Mouse (Mus musculus) mature B cell (primary cell): ENCODE data around the gene Vmn1r111.
"Not testable (repeated sequence)": the region's sequence is repeated elsewhere in the genome, so short reads cannot be mapped to it uniquely, and the experiment has no call there.

Source experiments
- in situ Hi-C: fragments of 300-500 bp; cut with MboI; formaldehyde crosslinking; loops from 2 replicates; pipeline ENCODE4 v1.14.3; 2019

Gene Vmn1r111

DNA sequence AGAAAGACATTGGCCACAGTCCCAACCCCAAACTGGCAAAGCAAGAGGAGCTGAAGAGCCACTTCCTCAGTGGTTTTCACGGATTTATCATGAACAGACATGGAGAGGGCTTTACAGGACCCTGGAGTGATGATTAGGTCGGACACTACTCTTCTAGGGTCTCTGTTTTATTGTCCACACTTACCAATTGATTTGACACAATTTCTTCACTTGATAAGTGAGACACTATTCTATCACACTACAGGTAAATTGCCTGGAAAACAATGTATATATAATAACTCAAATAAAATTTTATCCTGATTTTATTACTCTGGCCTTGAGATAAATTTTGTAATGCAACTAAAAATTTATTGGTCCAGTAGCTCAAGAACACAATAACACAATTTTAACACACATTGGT is at the start of gene Vmn1r111:
Gene Vmn1r111, minus strand, starts transcription at position 101 of the 400 bp plus-strand sequence.
- in situ Hi-C loops: not testable (repeated sequence)

DNA sequence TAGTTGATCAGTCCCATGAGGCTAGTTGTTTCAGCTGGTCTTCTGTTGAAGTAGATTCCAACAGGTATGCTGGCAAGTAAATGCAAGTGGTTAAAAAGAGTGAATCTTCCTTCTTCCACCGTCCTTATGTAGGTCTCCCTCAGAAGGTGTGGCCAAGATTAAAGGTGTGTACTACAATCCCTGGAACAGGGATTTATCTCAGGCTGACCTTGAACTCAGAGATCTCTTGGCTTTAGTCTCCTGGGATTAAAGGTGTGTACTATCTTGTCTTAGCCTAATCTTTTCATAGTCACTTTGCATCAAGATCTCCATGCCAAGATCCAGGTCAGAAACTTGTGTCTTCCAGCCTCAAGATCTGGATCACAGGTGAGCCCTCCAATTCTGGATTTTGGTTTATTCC is 27.5 kb upstream of the Vmn1r111 start, which contains the start of gene Gm10668:
Gene Gm10668, minus strand, starts transcription at position 101 of the 400 bp plus-strand sequence.
- in situ Hi-C loops: not testable (repeated sequence)

DNA sequence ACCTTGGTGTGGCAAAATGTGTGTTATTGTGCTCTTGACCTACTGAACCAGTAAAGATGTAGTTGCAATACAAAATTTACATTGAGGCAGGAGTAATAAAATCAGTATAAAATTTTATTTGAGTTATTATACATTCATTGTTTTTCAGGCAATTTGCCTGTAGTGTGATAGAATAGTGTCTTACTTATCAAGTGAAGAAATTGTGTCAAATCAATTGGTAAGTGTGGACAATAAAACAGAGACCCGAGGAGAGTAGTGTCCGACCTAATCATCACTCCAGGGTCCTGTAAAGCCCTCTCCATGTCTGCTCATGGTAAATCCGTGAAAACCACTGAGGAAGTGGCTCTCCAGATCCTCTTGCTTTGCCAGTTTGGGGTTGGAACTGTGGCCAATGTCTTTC is 34.4 kb downstream of the Vmn1r111 start, which contains the start of gene Vmn1r107:
Gene Vmn1r107, plus strand, starts transcription at position 301 of the 400 bp plus-strand sequence.
- in situ Hi-C loops: not testable (repeated sequence)
